Mouse (Mus musculus) embryonic facial prominence, embryonic 15.5 days (tissue): ENCODE data around the gene Mypn. TPM values are rescaled to one million over a fixed set of nuclear protein-coding genes. Genes with fewer than 3 reads are reported as not detected.

Source experiments
- ATAC-seq: fragments of 200-750 bp; cut with Nextera tagmentation; 2 replicates; pipeline ENCODE4 v1.8.0; 2017; ENCODE audit warnings: low read depth, moderate TSS enrichment; ENCODE audit not compliant: insufficient number of reproducible peaks, low FRiP score, low TSS enrichment
- H3K27ac ChIP-seq: fragments of 300-500 bp; sonication (generic); replicated peaks from 2 replicates; pipeline ENCODE4 v1.5.1; 2015; ENCODE audit warnings: mild to moderate bottlenecking, inconsistent platforms
- H3K27me3 ChIP-seq: fragments of 300-500 bp; sonication (generic); 2 replicates; pipeline ENCODE4 v1.6.1; 2015; ENCODE audit warnings: inconsistent platforms
- H3K36me3 ChIP-seq: fragments of 300-500 bp; sonication (generic); 2 replicates; pipeline ENCODE4 v1.6.1; 2015; ENCODE audit warnings: mild to moderate bottlenecking, inconsistent platforms
- H3K4me1 ChIP-seq: fragments of 300-500 bp; sonication (generic); 2 replicates; pipeline ENCODE4 v1.6.1; 2015; ENCODE audit warnings: inconsistent platforms
- H3K4me2 ChIP-seq: fragments of 300-500 bp; sonication (generic); replicated peaks from 2 replicates; pipeline ENCODE4 v1.6.1; 2015; ENCODE audit warnings: mild to moderate bottlenecking, inconsistent platforms
- H3K4me3 ChIP-seq: fragments of 300-500 bp; sonication (generic); replicated peaks from 2 replicates; pipeline ENCODE4 v1.5.1; 2015; ENCODE audit warnings: mild to moderate bottlenecking, inconsistent platforms
- H3K9ac ChIP-seq: fragments of 300-500 bp; sonication (generic); 2 replicates; pipeline ENCODE4 v1.6.1; 2015; ENCODE audit warnings: inconsistent platforms
- H3K9me3 ChIP-seq: fragments of 300-500 bp; sonication (generic); replicated peaks from 2 replicates; pipeline ENCODE4 v1.6.1; 2016; ENCODE audit warnings: inconsistent platforms
- WGBS: fragments of 180-500 bp; shearing (Covaris S2); methylation state at CpG from one replicate; pipeline ENCODE4 v1.1.7; 2015; 5-methylcytosine and 5-hydroxymethylcytosine counted together
- polyA plus RNA-seq: library from polyadenylated mRNA; unstranded; fragments of >200 nt; fragmentation: Nextera tagmentation; extraction: Ambion mirVana; gene quantifications from 2 replicates; pipeline ENCODE4 v1.2.1, GENCODE M21; 2015

Gene Mypn
- polyA plus RNA-seq, 1 experiment from 2014 or later = 4.1 TPM

DNA sequence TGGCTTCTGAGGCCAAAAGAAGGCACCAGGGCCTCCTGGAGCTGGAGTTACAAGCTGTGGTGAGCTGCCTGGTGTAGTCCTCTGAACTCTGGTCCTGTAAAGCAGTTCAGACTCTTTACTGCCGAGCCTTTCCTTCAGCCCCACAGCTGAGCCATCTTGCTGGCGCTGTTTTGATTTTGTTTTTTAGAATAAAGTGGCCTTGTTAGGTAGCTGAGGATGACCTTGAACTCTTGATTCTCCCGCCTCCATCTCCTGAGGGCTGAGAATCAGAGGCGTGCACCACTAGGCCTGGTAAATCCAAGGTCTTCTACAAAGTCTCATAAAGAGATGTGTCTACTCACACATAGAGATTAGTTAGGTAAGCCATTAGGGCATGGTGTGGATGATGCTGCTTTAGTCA lies 49.0 kb downstream of the Mypn start:
- Histone ChIP-seq H3K4me1 (no peaks in the 10 kb centered on the region), H3K4me2 (no peak overlapping the region), H3K9ac (no peak overlapping the region), H3K27me3 (no peaks in the 10 kb centered on the region), H3K27ac (no peak overlapping the region), H3K36me3 (no peaks in the 10 kb centered on the region), H3K9me3 (no peaks in the 10 kb centered on the region), H3K4me3 (no peak overlapping the region)
- 85% methylated on average over 4 of the region's 4 CpGs for WGBS
- ATAC-seq = no peak

DNA sequence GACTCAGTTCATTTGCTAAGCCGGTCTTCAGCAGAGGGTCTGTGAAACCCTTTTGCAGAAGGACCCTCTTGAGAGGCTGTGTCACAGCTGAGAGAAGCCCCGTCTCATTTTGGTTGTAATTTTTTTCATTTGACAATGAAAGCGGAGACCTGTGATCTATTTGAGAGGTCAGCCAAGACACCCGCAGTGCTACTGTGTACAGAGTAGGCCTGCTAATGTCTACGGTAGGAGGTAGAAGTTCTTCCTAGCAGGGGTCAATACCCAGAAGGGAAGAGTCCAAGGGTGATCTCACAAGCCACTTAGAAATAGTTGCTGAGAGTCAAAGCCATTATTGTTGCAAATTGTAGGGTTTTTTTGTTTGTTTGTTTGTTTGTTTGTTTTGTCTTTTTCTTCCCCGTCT lies 49.5 kb downstream of the Mypn start:
- no peaks in the 10 kb centered on the region for H3K36me3 ChIP-seq

DNA sequence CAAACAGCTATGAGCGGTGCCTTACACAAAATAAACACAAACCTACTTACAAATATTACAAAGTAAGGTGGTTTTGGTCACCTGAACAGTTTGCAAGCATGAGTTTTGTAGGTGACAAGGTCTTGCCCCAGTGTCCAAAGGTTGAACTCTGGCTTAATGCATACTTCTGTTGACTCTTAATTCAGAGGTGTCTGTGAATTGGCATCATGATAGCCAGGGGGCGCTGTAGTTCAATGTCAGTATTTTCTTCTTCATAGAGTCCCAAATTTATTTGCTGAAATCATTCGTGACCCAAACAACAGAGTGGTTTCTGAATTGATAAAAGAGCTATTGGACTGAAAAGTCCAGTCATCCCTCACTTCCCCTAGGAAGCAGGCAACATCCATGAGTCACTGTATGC lies 50.2 kb downstream of the Mypn start:
- ATAC-seq = no peak
- 36% methylated on average over 3 of the region's 3 CpGs for WGBS
- Histone ChIP-seq H3K4me2 (no peak overlapping the region), H3K4me1 (no peaks in the 10 kb centered on the region), H3K36me3 (no peaks in the 10 kb centered on the region), H3K9ac (no peak overlapping the region), H3K4me3 (no peak overlapping the region), H3K9me3 (no peaks in the 10 kb centered on the region), H3K27me3 (no peaks in the 10 kb centered on the region), H3K27ac (no peak overlapping the region)

More for the DNA sequence above, 49.5 kb downstream of the Mypn start:
- H3K4me2 ChIP-seq = no peak overlapping the region
- no peaks in the 10 kb centered on the region for H3K9me3 ChIP-seq
- ATAC-seq = no peak
- 80% methylated on average over 6 of the region's 6 CpGs for WGBS
- H3K4me3 ChIP-seq = no peak overlapping the region
- H3K27me3 ChIP-seq = no peaks in the 10 kb centered on the region
- H3K9ac ChIP-seq = no peak overlapping the region
- no peak overlapping the region for H3K27ac ChIP-seq
- H3K4me1 ChIP-seq = no peaks in the 10 kb centered on the region

DNA sequence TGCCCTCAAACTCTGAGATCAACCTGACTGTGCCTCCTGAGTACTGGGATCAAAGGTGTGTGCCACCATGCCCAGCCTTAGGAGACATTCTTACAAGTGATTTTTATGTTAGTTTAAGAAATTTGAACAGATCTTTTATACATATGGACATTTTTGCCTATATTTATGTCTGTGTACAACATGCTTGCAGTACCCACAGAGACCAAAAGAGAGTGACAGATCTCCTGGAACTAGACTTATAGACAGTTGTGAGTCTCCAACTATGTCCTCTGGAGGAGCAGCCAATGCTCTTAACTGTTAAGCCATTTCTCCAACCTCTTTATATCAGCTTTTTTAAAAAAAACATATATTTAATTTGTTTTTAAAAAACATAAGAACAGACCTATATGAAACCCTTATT lies 51.4 kb downstream of the Mypn start:
- Histone ChIP-seq H3K9me3 (no peaks in the 10 kb centered on the region), H3K4me1 (no peaks in the 10 kb centered on the region), H3K27ac (no peak overlapping the region), H3K36me3 (no peaks in the 10 kb centered on the region), H3K9ac (no peak overlapping the region), H3K4me3 (no peak overlapping the region), H3K27me3 (no peaks in the 10 kb centered on the region), H3K4me2 (no peak overlapping the region)
- no peak for ATAC-seq

DNA sequence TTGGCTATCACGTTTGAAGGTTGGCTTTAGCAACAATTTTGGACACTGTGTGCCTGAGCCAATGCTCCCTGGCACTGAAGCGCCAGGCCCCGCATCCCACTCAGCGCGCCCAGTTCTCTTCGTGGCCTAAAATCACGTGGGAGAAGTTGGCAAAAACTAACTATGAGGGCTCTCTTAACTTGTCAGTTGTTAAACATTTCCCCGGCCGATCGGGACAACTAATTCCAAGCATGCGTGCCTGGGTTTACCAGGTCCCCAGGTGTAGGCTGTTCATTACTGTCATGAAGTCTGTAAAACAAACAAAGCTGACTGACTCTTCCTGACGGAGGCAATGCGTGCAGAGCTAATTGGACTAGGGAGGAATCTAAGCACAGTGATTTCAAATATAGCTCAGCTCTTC lies 61.1 kb downstream of the Mypn start:
- H3K4me3 ChIP-seq = no peak overlapping the region
- H3K9me3 ChIP-seq = no peaks in the 10 kb centered on the region
- H3K9ac ChIP-seq = no peak overlapping the region
- no peak overlapping the region for H3K27ac ChIP-seq
- H3K4me1 ChIP-seq = no peaks in the 10 kb centered on the region
- H3K27me3 ChIP-seq = no peaks in the 10 kb centered on the region
- no peak overlapping the region for H3K4me2 ChIP-seq
- WGBS = 83% methylated on average over 13 of the region's 13 CpGs
- no peaks in the 10 kb centered on the region for H3K36me3 ChIP-seq
- no peak for ATAC-seq

DNA sequence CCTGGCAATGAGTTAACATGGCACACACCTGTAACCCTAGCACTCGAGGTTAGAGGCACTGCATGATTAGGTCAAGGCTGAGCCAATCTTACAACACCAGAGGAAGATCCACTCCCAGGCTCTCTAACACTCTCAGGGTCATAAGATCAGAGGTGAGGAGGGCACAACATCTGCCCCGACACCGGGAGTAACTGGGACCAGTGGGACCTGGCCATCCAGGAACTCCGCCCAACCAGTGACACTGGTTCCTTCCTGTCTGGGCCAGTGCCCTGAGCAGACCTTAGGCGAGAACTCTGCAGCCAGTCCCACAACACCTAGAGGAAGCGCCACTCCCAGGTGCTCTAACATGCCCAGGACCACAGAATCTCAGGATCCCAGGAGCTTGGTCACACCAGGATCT lies 67.3 kb downstream of the Mypn start:
- H3K27me3 ChIP-seq = no peaks in the 10 kb centered on the region
- no peak overlapping the region for H3K4me3 ChIP-seq
- H3K9me3 ChIP-seq = no peaks in the 10 kb centered on the region
- H3K4me1 ChIP-seq = no peaks in the 10 kb centered on the region
- no peak overlapping the region for H3K27ac ChIP-seq
- no peak for ATAC-seq
- H3K36me3 ChIP-seq = no peaks in the 10 kb centered on the region
- H3K9ac ChIP-seq = no peak overlapping the region
- no peak overlapping the region for H3K4me2 ChIP-seq
- WGBS = 77% methylated on average over 6 of the region's 6 CpGs

DNA sequence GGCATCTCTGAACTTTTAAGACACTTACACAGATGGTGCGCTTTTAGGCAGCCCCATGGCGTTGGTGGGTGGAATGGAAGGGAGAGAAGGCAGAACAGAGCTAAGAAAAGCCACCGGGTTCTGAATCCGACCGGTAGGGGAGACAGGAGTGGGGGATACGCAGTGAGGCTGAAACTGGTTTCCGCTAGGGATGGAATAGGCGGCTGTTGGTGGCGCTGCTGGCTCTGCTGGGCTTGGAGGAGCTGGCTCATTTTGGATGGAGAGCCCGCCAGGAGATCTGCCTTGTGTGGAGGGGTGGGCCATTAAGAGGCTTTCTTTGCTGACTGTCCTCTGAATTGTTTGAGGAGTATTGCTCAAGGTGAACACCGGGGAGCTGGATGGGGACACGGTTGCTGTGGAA lies 68.1 kb downstream of the Mypn start:
- WGBS = 50% methylated on average over 12 of the region's 12 CpGs
- no peak for ATAC-seq
- no peaks in the 10 kb centered on the region for H3K9me3 ChIP-seq
- no peak overlapping the region for H3K9ac ChIP-seq
- H3K4me3 ChIP-seq = no peak overlapping the region
- H3K36me3 ChIP-seq = no peaks in the 10 kb centered on the region
- H3K27me3 ChIP-seq = no peaks in the 10 kb centered on the region
- H3K4me1 ChIP-seq = no peaks in the 10 kb centered on the region
- H3K27ac ChIP-seq = no peak overlapping the region
- H3K4me2 ChIP-seq = no peak overlapping the region

DNA sequence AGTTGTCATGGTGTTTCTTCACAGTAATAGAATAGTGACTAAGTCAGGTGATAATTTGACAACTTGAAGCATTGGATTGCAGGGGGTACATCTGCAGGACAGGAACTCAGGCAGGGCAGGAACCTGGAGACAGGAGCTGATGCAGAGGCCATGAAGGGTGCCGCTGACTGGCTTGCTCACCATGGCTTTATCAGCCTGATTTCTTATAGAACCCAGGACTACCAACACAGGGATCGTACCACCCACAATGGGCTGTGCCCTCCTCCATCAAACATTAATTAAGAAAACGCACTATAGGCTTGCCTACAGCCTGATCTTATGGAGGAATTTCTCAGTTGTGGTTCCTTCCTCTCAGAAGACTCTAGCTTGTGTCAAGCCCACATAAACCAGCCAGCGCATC lies 70.4 kb downstream of the Mypn start:
- H3K4me2 ChIP-seq = no peak overlapping the region
- H3K9me3 ChIP-seq = no peaks in the 10 kb centered on the region
- ATAC-seq = no peak
- H3K27ac ChIP-seq = no peak overlapping the region
- H3K4me1 ChIP-seq = no peaks in the 10 kb centered on the region
- no peaks in the 10 kb centered on the region for H3K36me3 ChIP-seq
- WGBS = 83% methylated on average over 4 of the region's 4 CpGs
- H3K9ac ChIP-seq = no peak overlapping the region
- no peaks in the 10 kb centered on the region for H3K27me3 ChIP-seq
- H3K4me3 ChIP-seq = no peak overlapping the region

DNA sequence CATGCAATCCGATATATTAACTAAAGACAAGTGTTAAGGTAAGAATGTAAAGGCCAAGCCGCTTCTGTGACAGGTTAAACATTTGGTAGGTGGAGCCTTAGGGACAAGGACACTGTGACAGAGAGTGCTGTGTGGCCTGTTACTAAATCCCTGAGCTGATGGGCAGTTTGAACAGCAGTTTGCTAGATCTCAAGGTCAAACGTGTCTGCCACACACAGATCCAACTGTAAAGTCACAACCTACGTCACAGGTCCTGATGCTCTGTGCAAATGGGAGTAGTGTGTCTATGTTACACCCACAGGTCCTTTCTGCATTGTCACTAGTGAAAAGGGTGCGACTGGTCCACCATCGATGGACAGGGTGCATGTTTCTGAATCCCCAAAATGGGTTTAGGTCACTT lies 71.4 kb downstream of the Mypn start:
- H3K9ac ChIP-seq = no peak overlapping the region
- H3K9me3 ChIP-seq = no peaks in the 10 kb centered on the region
- no peak overlapping the region for H3K27ac ChIP-seq
- no peak overlapping the region for H3K4me2 ChIP-seq
- H3K27me3 ChIP-seq = no peaks in the 10 kb centered on the region
- 85% methylated on average over 6 of the region's 6 CpGs for WGBS
- no peaks in the 10 kb centered on the region for H3K4me1 ChIP-seq
- no peaks in the 10 kb centered on the region for H3K36me3 ChIP-seq
- no peak overlapping the region for H3K4me3 ChIP-seq
- no peak for ATAC-seq

DNA sequence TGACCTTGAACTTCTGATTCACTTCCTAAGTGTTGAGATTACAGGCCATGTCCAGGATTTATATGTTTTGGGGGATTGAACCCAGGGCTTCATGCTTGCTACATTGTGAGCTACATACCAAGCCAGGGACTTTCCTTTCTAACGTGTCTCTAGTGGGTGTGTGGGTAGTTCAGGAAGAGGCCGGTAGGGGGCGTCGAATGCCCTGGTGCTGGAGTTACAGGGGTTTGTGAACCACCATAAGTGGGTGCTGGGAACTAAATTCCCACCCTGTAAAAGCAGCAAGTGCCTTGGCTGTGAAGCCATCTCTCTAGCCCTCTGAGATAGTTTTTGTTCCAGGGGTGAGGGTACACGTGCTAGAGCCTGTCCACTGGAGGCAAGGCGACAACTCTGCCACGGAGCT lies 73.3 kb downstream of the Mypn start:
- ATAC-seq = no peak
- no peaks in the 10 kb centered on the region for H3K9me3 ChIP-seq
- H3K4me3 ChIP-seq = no peak overlapping the region
- no peaks in the 10 kb centered on the region for H3K27me3 ChIP-seq
- WGBS = 70% methylated on average over 7 of the region's 7 CpGs
- H3K36me3 ChIP-seq = no peaks in the 10 kb centered on the region
- no peak overlapping the region for H3K9ac ChIP-seq
- H3K4me1 ChIP-seq = no peaks in the 10 kb centered on the region
- H3K4me2 ChIP-seq = no peak overlapping the region
- H3K27ac ChIP-seq = no peak overlapping the region

DNA sequence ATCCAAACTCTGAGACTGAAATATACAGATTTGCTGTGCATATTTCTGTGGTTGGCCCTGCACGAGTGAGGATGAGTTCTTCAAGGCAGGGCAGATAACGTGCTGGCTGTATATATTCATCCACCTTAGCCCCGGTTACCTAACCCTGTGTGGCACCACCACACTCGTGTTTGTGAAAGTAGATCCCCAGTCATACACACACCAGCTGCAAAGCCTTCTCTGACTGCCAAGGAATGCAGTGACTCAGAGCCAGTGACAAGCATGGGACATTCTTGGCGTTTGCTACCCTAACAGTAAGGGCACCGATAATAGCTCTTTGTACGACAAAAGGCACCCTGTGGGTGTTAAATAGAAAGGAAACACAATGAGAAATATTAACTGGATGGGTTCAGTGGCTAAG lies 75.5 kb downstream of the Mypn start:
- Histone ChIP-seq H3K4me1 (no peaks in the 10 kb centered on the region), H3K36me3 (no peaks in the 10 kb centered on the region), H3K27ac (no peak overlapping the region), H3K4me3 (no peak overlapping the region), H3K9me3 (no peaks in the 10 kb centered on the region), H3K27me3 (no peaks in the 10 kb centered on the region), H3K4me2 (no peak overlapping the region), H3K9ac (no peak overlapping the region)
- ATAC-seq = peak; percentile 51; the same call in 1 of the 2 replicates
- 57% methylated on average over 7 of the region's 7 CpGs for whole genome bisulfite sequencing

DNA sequence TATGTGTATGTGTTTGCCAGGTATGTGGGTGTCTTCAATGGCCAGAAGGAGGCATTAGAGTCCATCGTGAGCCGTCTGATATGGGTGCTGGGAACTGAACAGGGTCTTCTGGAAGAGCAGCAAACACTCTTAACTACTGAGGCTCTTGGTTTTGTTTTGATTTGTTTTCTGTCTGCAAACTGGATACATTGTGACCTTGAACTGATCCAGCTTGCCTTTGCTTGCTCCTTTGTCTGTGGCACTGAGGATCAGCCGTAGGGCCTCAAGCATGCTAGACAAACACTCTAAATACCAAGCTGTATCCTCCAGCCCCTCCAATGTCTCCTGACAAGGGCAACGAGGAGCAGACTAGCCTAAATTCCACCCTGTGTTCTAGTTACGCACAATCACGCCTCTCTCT lies 76.6 kb downstream of the Mypn start:
- WGBS = 88% methylated on average over 6 of the region's 6 CpGs
- Histone ChIP-seq H3K9me3 (no peaks in the 10 kb centered on the region), H3K4me1 (no peaks in the 10 kb centered on the region), H3K27me3 (no peaks in the 10 kb centered on the region), H3K4me2 (no peak overlapping the region), H3K4me3 (no peak overlapping the region), H3K27ac (no peak overlapping the region), H3K9ac (no peak overlapping the region), H3K36me3 (no peaks in the 10 kb centered on the region)
- ATAC-seq = no peak
